Mouse (Mus musculus) 3T3-L1 (cell line): ENCODE results near the gene Itm2b.

Source experiments
- DNase-seq: peaks from one replicate; pipeline ENCODE4 v3.0.0-alpha.2; 2015; ENCODE audit warnings: low read depth, low spot score

Itm2b gene

DNA sequence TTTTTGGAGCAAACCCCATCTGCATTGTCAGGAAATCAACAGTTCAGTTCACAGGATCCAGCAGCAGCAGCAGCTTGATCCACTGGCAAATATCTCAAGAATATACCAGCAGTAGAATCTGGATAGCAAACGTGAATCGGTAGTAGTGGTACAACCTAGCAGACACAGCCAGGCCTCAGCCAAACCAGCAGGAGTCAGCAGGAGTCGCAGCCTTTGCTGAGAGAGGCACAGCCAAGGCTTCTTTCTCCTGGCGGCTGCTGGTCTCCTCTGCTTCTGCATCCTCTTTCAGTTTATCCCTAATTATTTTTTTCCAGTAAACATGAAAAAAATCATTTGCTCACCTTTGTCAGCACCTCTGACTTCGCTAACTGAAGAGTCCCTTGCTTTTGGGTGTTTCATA lies 10.7 kb upstream of the Itm2b start:
- no peak for DNase-seq

DNA sequence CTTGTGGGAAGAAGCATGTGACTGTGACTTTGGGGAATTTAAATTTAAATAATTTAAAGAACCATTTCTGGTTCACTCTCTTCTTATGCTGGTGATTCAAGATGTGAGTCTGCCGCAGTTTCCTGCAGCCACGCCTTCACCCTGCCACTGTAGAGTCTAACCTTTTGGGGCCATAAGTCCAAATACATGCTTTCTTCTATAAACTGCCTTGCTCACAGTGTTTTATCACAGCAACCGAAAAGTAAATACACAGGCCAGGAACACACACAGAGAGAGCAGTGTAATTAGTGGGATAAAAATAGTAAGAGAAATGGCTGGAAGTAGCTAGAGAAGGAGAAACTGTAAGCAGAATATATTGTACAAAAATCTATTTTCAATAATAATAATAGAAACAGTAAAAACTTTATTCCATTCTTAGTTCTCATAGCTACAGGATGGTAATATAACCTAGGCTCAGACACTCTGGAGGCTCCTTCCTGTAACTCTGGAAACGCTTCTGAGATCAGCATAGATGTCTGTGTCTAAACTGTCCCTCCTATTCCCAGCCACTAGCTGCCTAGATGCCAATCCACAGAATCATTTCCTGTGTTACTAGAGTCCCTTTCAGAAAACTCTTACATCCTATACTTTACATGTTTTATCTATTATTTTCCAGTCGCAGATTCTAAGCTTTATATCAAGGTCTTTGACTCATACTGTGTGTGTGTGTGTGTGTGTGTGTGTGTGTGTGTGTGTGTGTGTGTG lies 9.3 kb upstream of the Itm2b start:
- DNase-seq = peak; percentile 68

DNA sequence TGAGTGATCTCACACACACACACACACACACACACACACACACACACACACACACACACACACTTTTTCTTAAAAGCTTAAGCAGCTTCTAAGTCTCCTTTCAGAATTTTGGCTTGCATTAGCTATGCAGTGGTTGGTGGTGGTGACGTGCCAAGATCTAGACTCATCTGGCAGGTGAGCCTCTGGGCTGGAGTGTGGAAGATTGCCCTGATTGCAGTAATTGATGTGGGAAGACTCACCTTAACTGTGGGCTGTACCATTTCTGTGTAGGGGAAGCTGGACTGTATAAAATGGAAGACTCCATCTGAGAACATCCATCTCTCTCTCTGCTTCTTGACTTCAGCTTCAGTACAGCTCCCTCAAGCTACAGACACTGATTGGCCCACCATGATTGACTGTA lies 6.4 kb upstream of the Itm2b start:
- DNase-seq = no peak

DNA sequence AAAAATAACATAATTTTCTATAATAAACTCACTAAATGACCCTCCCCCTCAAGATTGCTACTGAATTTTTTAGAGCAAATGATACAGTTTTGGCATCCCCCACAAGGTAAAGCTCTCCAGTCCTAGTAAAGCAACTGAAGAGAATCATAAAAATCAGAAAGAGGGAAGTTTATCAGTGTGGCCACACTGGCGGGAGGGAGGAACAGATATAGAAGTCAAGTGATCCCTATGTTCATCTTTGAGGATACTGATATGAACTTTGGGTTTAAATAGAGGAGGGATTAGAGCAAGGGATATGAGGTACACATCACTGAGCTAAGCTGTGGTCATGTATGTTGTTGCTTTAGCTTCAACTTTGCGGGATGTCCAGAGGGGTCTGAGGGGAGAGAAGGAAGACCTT lies 5.1 kb upstream of the Itm2b start:
- DNase-seq = no peak

DNA sequence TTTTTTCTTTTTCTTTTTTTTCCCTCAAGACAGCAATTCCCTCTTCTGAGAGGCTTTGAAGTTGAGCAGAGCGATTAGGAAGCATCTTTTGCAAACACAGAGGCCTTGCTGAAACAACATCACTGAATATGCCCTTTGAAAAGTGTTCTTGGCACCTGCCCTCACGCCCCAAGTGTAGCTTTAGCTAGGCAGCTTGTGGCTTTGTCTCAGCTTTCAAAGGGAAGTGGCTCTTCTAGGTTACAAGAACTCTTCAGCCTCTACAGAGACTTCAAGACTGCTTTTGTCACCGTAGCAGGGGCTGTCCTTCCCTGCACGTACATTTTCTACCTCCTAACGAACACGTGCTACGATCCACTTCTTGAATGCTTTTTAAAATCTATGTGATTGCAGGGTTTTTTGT lies 4.0 kb upstream of the Itm2b start:
- DNase-seq = no peak

DNA sequence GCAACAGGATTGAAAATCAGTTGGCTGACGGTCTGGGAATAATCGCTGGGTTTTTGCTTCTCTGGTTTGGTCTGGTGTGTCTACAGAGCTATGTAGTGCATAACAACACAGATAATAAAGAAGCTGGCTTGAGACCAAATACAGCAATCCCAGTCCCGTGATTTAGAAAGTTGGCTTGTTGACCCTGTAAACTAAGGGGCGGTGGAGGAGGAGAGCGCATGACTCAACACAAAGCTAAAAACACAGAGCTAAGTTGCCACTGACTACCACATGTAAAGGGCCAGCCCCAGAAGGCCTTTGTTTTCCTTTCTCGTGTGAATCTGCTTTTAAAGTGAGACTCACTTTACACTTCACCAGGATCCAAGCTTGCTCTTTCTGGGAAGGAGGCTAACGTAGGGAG lies 3.5 kb upstream of the Itm2b start:
- DNase-seq = peak; percentile 80

DNA sequence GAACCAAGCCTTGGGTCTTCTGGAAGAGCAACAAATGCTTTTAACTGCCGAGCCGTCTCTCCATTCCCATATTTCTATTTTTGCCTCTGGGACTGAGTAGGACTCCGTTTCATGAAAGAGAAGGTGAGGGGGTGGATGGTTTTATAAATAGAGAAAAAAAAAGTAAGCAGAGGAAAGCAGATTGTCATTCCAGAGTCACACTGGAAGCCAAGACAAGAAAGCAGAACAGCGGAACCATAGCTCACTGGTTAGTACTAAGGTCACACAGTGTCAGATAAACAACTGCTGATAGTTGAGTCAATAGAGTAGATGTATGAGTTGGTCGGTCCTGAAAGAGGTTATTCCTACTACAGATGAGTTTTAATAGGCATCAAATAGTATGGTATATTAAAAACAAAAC lies 1.4 kb upstream of the Itm2b start:
- DNase-seq = no peak

DNA sequence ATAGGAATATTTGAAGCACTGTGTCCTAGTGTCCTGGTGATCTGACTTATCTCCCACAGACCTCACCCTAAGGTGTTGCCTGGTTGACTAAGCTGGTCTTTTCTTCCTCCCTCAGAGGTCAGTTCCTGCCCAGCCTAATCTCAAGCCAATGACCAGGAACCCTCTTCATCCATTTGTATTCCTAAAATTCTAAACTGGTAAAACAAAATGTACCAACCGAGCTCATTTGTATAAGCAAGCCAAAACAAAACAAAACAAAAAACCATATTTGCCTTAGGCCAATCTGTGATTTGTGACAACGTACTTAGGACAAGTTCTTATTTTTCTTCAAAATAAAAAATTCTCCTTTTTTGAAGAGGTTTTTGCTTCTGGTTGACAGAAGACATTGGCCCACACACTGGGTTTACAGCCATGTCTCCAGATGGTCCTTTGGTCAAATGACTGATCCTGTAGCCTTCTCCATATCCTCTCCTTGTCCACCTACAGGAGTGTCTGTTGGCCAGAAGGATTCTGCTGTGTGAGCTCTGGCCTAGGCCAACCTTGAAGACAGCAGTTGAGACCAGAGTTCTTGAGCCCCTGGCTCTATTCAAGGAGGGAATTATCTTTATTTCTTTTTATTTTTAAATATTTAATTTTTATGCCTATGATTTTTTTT lies 758 bp upstream of the Itm2b start:
- no peak for DNase-seq

DNA sequence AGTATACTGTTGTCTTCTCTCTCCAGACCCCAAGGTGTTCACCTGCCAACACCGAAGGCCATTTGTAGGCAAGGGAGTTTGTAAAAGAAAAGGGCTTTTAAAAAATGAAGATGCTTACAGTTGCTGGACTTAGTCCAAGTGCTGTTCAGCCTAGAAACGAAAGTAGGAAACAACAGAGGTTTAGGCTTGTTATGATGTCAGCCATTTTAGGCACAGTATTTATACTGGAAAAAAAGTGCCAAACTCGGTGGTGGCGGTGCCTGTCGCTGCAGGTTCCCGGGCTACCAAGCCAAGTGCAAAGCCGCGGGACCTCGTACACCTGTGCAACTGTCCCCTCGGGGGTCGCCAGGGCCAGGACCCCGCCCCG lies 560 bp downstream of the Itm2b start:
- peak; percentile 68 for DNase-seq

DNA sequence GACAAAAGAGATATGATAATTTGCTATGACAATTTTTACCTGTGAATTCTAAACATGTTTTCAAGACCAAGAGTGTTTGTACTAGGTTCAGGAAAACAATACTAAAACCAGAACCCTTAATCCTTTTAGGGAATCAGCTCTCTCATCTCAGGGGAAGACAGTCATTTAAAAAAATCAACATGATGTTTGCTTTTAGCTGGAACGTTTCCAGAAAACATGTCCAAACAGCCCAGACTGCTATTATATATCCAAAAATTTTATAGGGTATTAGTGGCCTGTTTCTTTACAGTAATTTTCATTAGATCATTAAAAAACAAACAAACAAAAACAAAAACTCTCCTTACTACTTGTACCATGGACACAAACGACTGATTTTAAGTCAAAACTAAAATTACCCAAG lies 1.3 kb downstream of the Itm2b start:
- DNase-seq = no peak

DNA sequence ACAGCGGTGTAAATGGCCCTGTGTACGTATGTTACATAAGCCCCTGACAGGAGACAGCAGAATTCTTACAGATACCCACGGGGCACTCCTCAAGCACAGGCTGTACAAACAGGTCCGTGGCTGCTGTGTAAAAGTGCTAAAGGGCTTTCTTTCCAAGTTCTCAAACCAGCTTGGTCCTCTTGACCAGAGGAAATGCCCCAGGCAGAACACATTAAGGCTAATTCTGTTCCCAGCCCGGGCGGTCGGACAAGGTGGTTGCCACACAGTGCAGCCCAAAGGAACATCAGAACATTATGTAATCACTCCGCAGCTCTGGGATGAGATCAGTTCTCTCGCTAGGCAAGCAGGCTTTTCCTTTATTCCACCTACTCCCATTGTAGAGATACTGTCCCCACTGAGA lies 2.4 kb downstream of the Itm2b start:
- peak; percentile 62 for DNase-seq

DNA sequence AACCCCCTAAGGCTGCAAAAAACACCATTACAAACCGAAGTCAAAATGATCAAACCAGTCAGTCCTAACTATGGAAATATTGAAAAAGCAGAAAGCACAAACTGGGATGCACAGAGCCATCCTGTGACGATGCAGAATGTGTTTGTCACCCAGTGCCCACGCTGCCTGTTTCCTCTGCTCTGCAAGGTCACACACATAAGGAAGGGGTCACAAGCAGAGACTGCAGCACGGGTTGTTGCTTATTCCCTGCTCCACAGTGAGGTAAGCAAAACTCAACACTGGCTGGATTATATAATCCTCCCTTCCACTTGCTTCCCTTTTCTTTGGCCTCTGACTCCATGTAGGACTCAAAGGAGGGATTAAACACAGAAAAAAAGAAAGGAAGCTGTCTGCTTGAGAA lies 3.5 kb downstream of the Itm2b start:
- DNase-seq = no peak

DNA sequence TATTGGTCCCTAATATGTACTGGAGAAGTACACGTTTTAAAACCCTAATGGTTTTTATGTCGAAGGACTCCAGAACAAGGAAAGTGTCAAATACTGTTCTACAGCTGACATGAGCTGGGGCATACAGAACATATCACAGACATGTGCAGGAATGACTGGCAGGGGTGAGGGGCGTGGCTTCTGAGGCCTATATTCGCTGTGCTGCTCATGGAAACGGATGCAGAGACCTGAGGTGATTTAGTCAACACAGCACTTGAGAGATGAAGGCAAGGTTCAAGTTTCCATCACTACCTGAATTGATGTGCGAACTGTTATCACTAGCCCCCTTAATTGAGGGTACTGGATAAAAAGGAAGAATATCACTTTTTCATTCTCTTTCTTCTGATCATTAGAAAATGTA lies 7.3 kb downstream of the Itm2b start:
- no peak for DNase-seq

DNA sequence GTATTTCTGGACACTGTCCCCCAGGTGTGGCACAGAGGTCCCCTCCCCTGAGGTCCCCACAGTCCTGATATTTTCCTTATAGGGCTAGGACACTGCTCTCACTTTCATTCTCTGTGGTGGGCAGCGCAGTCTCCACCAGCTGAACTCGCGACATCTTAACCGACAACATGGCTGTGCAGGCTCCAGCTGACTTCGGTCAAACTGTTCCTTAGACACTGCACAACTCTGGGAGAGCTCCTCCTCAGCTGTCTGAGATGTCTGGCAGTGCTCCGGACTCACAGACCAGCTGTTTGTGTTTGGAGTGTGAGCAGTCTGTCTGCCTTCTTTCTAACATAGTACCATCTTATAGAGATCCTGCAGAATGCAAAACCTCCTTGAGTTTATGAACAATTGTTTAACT lies 8.2 kb downstream of the Itm2b start:
- no peak for DNase-seq

DNA sequence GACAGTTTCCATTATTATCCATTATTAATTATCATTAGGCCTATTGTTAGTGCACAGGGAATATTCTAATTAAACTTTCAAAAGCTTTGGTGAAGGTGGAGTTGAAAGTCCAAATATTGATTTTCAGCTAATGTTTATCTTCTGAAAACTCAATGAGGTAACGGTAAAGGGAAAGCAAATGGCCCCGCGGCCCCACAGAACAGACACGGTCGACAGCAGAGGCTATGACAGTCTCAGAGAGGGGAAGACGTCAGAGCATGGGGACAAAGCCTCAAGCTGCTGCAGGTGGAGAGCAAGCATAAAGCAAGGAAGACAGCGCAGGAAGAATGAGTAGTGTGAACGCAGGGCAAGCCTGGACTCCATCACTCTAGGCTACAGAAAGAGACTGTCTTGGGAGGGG lies 9.2 kb downstream of the Itm2b start:
- no peak for DNase-seq

DNA sequence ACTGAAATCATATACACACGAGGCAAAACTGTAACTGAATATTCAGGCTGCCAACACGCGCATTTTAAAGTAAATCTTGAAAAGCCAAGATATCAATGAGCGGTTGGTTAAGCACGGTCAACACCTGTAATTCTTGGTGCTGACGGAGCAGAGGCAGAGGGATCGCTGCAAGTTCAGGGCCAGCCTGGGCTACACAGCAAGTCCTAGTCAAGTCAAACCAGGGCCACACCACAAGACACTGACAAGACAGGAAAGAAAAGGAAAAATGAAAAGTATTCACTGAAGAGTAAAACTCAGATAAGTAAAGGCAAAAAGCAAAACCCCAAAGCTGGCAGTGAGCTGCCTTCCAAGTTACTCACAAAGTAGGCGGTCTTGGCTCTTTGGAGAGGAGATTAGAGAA lies 9.6 kb downstream of the Itm2b start:
- no peak for DNase-seq

DNA sequence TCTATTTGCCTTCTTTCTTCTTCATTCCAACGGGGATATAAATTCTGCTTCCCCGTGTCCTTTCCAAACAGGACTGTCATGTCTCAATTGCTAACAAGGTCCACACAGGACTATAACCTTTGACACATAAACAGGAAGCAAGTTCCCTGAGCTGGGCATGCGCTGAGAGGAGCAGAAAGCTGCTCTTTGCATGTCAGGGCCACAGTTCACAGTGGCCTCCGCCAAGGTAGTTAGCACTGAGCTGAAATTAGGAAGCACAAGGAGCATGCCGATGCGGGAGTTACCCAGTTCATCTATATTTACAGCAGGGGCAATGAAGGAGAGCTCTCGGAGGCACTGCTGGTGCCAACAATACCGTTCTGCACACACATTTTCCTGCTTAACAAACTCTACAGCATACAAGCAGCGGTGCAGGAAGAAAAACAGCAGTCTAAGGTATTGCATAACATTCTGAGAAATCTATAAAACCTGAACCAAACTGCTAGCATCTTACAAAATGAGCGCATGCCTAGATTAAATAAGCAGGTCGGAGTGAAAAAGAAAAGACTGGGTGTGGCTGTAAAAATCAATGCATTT lies 10.7 kb downstream of the Itm2b start:
- DNase-seq = no peak

DNA sequence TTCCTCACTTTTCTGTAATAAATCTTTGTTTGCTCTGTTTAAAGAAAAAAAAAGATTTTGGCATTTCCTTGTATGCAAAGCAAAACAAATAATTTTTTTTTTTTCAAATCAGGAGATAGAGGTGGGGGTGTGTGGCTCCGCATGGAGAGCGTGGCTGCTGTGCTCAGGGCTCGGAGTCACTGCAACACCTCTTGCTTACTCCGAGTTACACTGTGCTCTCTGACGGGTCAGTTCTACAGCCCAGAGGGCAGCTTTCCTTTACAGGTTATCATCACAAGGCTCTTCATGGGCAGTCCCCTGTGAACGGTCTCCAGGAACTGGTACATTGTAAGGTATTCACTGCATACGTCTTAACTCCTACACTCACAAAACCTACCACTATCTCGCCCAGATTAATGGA lies 11.5 kb downstream of the Itm2b start:
- DNase-seq = no peak

DNA sequence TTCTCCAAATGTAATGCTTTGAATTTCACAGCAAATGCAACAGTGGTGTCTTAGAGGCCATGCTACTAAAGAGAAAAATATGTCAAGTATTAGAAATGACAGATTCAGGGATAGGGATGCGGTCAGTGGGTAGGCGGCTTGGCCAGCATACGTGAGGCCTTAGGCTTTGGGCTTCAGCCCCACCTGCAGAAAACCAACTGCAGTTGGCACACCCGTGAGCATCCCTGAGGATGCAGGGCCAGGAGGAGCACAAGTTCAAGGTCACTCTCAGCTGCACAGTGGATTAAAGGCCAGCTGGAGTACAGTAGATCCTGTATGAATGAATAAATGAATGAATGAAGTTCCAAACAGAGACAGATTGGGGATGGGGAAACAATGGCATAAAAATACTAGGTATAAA lies 12.1 kb downstream of the Itm2b start:
- no peak for DNase-seq

DNA sequence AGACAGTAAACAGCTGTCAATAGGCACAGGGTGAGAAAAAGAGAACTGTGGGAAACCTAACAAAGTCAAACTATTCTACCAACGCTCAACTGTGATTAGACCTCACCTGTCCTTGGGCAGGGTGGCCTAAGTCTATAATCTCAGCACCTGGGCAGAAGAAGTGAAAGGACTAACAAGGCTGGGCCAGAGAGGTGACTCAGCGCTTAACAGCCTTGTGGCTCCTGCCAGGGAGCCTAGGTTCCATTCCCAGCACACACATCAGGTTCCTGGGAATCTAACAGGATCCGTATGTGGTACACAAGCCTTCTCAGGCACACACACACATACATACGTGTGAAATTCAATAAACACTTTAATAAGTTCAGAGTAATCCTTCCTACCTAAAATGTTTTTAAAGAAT lies 13.5 kb downstream of the Itm2b start:
- no peak for DNase-seq

DNA sequence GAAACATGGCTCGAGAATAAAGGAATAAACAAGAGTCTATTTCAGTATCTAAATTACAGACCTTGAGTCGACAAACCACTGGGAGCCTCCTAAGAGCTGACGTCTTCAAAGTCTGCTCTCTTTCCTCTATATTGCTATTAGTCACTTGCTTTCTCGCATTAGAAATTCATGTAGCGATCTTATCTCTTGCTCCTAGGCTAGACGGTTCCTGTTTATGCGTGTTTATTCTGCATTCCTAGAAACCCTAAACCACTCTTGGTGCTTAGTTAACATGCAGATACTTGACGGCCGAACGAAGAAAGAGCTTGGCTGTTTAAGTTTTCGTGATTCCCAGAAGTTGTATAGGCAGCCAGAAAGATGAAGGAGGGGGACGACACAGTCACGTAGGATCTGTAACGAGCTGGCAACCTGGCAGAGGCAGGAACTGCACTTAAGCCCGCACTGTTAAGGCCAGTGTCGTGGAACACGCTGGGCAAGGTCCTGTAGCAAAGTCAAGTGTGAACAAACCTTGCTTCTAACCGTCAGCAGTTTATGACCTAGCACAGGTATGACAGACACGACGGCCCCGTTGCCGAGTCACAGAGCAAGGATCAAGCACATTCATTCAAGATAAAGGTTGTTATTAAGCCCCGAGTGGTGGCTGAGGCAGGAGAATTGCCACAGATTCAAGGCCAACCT lies 14.3 kb downstream of the Itm2b start:
- DNase-seq = no peak

DNA sequence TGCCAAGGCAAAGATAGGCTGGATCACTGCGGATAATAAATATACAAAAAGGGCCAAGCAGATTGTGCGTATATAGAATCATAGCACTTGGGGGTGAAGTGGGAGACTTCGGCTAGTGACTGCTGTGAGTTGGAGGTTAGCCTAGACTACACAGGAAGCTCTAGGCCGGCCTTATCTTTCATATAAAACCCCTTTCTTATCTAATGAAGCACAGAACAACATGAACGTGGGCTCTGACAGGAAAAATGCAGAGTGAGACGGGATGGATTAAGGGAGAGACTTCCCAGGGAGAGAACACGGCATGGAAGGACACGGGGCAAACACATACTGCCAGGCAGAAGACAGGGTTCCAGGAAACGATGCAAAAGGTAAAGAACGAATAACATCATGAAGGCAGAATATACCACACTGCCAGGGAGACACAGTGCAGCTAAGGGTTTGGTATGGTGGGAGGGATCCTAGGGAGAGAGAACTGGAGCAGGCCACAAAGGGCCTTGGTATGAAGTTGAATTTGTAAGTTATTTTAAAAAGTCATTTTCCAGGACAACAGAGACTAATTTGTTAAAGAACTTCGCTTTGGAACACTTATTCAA lies 14.9 kb downstream of the Itm2b start:
- DNase-seq = no peak
